Mouse (Mus musculus) WW6 (cell line): ENCODE results near the gene Yipf1.
"Not testable (repeated sequence)": the region's sequence is repeated elsewhere in the genome, so short reads cannot be mapped to it uniquely, and the experiment has no call there.

ENCODE experiments used
- DNase-seq: peaks from one replicate; pipeline ENCODE4 v3.0.0-alpha.2; 2013; ENCODE audit warnings: low read depth, low spot score

Gene Yipf1

GRCm38 (mm10) chr4:107323113-107323512 lies 8.9 kb downstream of the Yipf1 start:
- DNase-seq, result no peak

DNA sequence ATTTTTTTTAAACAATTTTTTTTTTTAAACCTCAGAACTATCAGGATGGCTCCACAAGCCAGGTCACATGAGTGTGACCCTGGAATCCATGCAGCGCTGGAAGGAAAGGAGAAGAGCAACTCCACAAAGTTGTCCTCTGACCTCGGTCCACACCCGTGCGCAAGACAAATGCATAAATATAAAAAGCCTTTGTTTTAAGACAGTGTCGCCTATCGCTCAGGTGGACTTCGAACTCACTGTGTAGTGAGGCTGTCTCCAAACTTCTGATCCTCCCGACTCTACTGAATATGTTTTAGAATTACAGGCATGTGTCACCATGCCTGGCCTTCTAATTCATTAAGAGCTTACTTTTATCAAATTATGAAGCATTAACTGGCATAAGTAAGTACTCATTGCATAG lies 14.4 kb downstream of the Yipf1 start:
- no peak for DNase-seq

DNA sequence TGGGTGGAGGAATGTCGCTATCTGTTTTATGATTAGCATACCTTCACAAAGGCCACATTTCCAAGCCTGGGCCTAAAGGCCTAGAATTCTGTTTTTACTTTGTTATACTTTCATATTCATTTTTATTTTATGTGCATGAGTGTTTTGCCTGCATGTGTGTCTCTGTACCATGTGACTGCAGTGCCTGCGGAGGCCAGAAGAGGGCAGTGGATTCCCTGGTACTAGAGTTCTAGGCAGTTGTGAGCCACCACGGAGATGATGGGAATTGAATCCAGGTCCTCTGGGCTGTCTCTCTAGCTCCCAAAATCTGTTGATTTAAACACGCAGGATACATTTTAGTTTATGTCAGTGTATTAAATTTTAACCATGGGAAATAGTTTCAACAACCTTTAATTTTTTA lies 19.4 kb downstream of the Yipf1 start:
- no peak for DNase-seq

DNA sequence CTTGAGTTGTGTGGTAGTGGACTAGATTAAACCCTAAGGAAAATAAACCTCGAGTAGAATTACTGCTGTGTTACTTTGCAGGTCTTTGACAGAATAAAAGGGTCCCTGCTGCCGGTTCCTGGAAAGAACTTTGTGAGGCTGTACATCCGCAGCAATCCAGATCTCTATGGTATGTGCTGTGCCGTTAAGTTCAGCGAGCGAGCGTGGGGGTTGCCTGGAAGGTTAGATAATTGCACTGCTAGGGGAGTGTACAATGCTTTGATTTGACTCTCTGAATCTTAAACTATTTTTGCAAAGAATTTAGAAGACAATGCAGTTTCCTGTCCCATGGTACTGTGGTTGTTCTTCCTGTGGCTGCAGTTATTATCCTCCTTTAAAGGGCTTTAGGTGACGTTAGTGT lies 22.2 kb downstream of the Yipf1 start:
- DNase-seq, result no peak

- DNase-seq, result no peak
Measured at GRCm38 (mm10) chr4:107337455-107337854, 23.3 kb downstream of the Yipf1 start.

- no peak for DNase-seq
Measured at GRCm38 (mm10) chr4:107341354-107341753, 27.2 kb downstream of the Yipf1 start.

GRCm38 (mm10) chr4:107344612-107345011 lies 30.4 kb downstream of the Yipf1 start:
- DNase-seq, result no peak

DNA sequence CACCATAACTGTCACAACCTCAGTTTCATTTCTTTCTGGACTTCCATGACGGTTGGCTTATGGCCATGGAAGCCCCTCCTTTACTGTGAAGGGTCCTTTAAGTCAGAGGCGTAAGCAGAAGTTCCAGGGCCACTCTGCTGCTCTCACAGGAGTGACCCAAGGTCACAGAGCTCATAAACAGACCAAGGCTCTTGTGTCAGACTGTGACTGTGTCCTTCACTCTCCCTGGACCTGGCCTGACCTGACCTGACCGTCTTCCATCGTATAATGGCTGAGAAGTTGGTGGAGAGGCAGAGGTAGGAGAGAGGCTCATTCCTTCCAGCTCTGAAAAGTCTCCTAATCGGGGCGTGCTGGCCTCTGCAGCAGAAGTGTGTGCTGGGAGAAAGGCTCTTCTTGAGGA lies 33.1 kb downstream of the Yipf1 start:
- no peak for DNase-seq

- DNase-seq, result no peak
Measured at GRCm38 (mm10) chr4:107348529-107349310, 34.6 kb downstream of the Yipf1 start.

DNA sequence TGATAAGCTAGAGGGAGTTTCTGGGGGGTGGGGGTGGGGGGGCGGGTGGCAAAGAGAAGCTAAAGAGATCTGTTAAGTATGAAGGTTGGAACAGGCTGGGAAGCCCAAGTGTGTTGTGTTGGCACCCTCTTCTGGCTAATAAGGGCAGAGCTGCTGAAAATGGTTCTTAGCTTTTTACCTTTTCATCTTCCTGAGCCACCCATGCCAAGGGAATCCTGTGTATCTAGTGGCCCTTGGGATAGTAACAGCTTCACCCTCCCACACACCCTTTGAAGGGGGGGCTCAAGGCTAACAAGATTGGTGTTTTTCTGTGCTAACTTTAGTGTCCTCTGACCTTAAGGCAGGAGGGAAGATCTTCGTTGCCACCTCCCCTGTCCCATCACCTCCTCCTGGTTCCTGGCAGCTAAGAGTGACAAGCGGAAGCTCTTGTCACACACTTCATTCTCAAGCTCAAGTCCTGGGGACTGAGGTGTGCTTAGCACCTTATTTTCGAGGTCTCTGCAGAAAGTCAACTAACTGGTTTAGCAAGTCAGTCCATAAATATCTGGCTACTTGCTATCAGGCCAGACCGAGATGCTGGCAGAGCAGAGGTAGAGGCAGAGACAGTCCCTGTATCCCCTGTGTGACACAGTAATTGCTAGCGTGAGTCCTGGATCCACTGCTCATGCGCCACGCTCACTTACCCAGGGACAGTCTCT lies 35.3 kb downstream of the Yipf1 start:
- DNase-seq, result no peak

GRCm38 (mm10) chr4:107351368-107351767 lies 37.2 kb downstream of the Yipf1 start:
- DNase-seq, result no peak

DNA sequence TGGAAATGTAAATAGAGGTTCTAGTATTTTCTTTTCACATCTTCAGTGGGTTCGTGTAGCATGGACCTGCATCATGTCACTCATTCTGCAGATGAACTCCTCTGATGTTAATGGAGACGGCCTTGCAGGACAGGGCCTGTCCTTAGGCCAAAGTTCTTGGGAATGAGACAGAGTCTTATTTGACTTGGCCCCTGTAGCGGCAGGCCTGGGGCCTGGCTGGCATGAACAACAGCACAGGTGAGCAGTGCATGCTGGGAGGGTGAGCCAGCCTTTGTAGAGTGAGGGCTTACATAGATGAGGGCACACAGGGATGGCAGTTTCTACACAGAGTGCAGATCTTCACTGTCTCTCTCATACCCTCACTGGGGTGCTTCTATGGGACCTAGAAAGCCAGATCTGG lies 39.4 kb downstream of the Yipf1 start:
- no peak for DNase-seq

GRCm38 (mm10) chr4:107354126-107354525 lies 40.0 kb downstream of the Yipf1 start:
- no peak for DNase-seq

- no peak for DNase-seq
Measured at GRCm38 (mm10) chr4:107354543-107354942, 40.4 kb downstream of the Yipf1 start.

DNA sequence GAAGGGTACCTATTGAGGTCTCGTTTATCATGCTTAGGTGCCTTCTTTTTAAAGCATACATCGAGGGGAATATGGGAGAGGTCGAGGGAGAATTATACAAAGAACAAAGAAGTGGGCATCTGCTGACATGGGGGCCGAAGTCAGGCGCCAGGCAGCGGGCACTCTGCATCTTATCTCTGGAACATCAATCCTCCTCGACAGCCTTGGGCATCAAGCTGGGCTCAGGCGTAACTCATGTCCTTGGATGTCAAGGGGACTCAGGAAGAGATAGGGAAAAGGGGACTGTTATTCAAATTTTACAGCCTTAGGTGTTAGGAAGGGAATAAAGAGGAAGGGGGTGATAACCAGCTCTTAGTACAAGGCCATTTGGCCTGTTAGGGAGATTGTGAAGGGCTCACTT lies 43.0 kb downstream of the Yipf1 start:
- DNase-seq, result not testable (repeated sequence)

DNA sequence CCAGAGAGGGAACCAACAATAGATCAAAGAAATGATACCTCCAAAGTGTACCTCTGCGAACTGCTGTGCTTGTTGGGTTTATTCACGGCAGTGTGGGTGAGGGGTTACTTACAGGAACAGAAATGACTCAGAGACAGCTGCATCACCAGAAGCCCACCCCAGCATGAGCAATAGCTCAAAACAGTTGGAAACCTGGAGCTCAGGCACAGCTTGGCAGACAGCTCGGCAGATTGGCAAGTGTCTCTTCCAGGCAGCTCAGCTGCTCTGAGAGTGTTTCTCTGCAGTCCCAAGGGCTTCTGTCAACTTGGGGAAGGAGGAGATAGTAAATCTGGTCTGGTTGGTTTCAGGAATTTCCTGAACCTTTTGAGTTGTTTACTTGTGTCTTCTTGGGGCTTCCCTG lies 44.3 kb downstream of the Yipf1 start:
- no peak for DNase-seq

DNA sequence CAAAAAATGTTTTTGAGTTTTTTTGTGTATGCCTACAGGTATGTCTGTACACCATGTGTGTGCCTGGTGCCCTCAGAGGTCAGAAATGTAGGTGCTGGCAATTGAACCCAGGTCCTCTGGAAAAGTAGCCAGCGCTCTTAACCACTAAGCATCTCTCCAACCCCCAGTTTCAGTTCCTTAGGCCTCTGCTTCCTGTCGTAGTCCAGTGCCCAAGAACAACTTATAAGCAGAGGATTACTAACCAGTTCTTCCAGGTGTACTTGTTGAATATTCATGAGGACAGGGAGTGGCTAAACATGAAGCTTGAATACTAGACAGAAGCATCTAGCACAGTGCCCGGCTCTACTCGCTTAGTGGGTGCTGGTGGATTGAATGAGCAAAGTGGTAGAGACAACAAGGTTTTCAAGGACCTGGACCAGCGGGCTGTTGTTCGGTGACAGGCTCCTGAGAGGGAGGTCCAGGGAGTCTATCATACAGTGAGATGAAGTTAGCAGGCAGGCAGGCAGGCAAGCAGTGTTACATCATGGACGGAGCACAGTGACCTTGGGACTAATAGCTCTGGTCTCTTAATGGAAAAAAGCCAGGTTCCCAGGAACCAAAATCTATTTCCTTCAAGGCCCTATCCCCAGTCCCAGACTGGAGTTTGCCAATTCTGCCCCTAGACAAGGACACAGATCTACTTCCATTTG lies 46.4 kb downstream of the Yipf1 start:
- DNase-seq, result no peak

- DNase-seq, result no peak
Measured at GRCm38 (mm10) chr4:107362755-107363154, 48.6 kb downstream of the Yipf1 start.

- DNase-seq, result no peak
Measured at GRCm38 (mm10) chr4:107363573-107363972, 49.4 kb downstream of the Yipf1 start.

GRCm38 (mm10) chr4:107364190-107364639 lies 50.1 kb downstream of the Yipf1 start:
- DNase-seq, result no peak

- not testable (repeated sequence) for DNase-seq
Measured at GRCm38 (mm10) chr4:107366408-107366807, 52.2 kb downstream of the Yipf1 start.

- peak; percentile 71 for DNase-seq
Measured at GRCm38 (mm10) chr4:107367567-107368314, 53.6 kb downstream of the Yipf1 start, which contains the start of gene Ndc1. Ndc1 (plus strand) TSS chr4:107367784.
